Mouse (Mus musculus): ENCODE results near the gene Scn3b. TPM values are rescaled to one million over a fixed set of nuclear protein-coding genes. Genes with fewer than 3 reads are reported as not detected.

Scn3b gene
- polyA plus RNA-seq, 1 experiment from 2014 or later = 4.1 TPM

DNA sequence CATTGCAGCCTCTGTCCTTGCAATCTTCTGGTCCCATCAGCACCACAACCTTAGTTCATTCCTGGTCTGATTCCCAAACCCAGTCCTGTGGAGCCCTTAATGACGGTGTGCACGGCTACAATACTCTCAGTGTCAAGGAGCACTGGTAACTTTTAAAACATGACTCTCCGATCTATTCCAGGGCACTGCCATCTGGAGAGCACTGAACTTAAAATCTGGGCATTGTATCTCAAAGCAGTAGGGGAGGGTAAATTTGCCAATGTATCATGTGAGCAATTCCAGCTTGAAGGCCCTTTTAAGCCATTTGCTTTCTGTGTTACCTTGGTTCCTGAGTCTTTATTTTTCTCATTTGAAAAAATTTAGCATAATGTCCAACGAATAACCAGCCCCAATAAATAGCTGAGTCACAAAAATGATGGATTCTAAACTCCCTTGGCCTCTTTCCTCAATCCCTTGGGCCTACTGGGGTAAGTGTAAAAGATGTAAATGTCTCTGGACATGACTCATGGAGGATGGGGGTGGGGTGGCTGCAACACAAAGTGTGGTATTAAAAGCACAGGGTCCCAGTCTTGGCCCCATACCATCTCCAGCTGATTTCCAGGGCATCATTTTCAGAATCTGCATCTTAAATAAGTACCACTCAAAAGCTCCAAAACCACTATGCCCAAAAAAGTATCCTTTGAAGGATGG is 68.3 kb downstream of the Scn3b start:
- H3K4me1 ChIP-seq (ENCODE audit: control insufficient read depth, insufficient read depth, low read length) = no peaks in the 10 kb centered on the region
- no peak overlapping the region for H3K4me3 ChIP-seq (ENCODE audit: low read depth, low read length)
- H3K4me2 ChIP-seq (ENCODE audit: low read depth, low read length) = no peak overlapping the region
- no peaks in the 10 kb centered on the region for H3K36me3 ChIP-seq (replicated peaks; ENCODE audit: control insufficient read depth, insufficient read depth, low read depth, low read length)
- H3K9me3 ChIP-seq (replicated peaks; ENCODE audit: control insufficient read depth, low read length) = no peaks in the 10 kb centered on the region
- H3K27ac ChIP-seq (replicated peaks; ENCODE audit: low read depth, low read length) = no peak overlapping the region
- H3K27me3 ChIP-seq (ENCODE audit: control insufficient read depth, insufficient read depth, low read length) = no peaks in the 10 kb centered on the region
- no peak overlapping the region for H3K9ac ChIP-seq (replicated peaks; ENCODE audit: low read length)
- WGBS = 81% methylated on average over 4 of the region's 4 CpGs
- DNase-seq (ENCODE audit: low spot score) = no peak
- no peak for ATAC-seq (replicated peaks; ENCODE audit: insufficient number of reproducible peaks, low FRiP score, low TSS enrichment, low read depth)

DNA sequence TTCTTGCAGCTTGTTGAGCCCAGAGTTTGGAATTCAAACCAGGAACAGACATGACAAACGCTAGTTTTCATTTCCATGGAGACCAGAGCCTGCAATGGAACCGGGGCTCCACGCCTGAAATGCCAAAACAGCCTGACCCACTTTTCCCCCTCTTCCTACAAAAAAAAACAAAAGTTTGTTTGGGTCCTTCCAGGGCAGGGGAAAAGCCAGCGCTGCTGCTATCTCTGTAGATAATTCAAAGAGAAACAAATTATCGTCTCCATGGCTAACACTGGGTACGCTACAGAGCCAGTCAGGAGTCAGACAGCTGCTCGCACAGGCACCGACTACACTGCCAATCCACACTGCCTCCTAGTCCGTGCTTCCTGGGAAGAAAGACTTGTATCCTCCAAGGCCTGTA is 70.6 kb downstream of the Scn3b start:
- no peak for ATAC-seq (replicated peaks; ENCODE audit: insufficient number of reproducible peaks, low FRiP score, low TSS enrichment, low read depth)
- H3K27ac ChIP-seq (replicated peaks; ENCODE audit: low read depth, low read length) = no peak overlapping the region
- H3K9me3 ChIP-seq (replicated peaks; ENCODE audit: control insufficient read depth, low read length) = no peaks in the 10 kb centered on the region
- H3K4me3 ChIP-seq (ENCODE audit: low read depth, low read length) = no peak overlapping the region
- 67% methylated on average over 9 of the region's 9 CpGs for WGBS
- DNase-seq (ENCODE audit: low spot score) = no peak
- no peaks in the 10 kb centered on the region for H3K4me1 ChIP-seq (ENCODE audit: control insufficient read depth, insufficient read depth, low read length)
- H3K36me3 ChIP-seq (replicated peaks; ENCODE audit: control insufficient read depth, insufficient read depth, low read depth, low read length) = no peaks in the 10 kb centered on the region
- no peak overlapping the region for H3K9ac ChIP-seq (replicated peaks; ENCODE audit: low read length)
- no peaks in the 10 kb centered on the region for H3K27me3 ChIP-seq (ENCODE audit: control insufficient read depth, insufficient read depth, low read length)
- no peak overlapping the region for H3K4me2 ChIP-seq (ENCODE audit: low read depth, low read length)

Other genes starting within 250 kb of the Scn3b start
- gene Olfr981, start 247.8 kb upstream of the Scn3b start, polyA plus RNA-seq (2014; fragmentation: Nextera tagmentation; extraction: Ambion mirVana) = not detected in 2 replicates
- not detected in 2 replicates for gene Olfr982, start 195.4 kb upstream of the Scn3b start, polyA plus RNA-seq (2014; fragmentation: Nextera tagmentation; extraction: Ambion mirVana)
- not detected in 2 replicates for gene Olfr983, start 175.6 kb upstream of the Scn3b start, polyA plus RNA-seq (2014; fragmentation: Nextera tagmentation; extraction: Ambion mirVana)
- gene Olfr984, start 155.0 kb upstream of the Scn3b start, polyA plus RNA-seq (2014; fragmentation: Nextera tagmentation; extraction: Ambion mirVana) = not detected in 2 replicates
- gene Olfr985, start 139.0 kb upstream of the Scn3b start, polyA plus RNA-seq (2014; fragmentation: Nextera tagmentation; extraction: Ambion mirVana) = not detected in 2 replicates
- not detected in 2 replicates for gene Tmem225, start 121.1 kb upstream of the Scn3b start, polyA plus RNA-seq (2014; fragmentation: Nextera tagmentation; extraction: Ambion mirVana)
- not detected in 2 replicates for gene Olfr986, start 88.3 kb upstream of the Scn3b start, polyA plus RNA-seq (2014; fragmentation: Nextera tagmentation; extraction: Ambion mirVana)
- gene Zfp202, start 76.9 kb upstream of the Scn3b start, polyA plus RNA-seq (2014; fragmentation: Nextera tagmentation; extraction: Ambion mirVana) = 7.9 TPM in 2 replicates